Mouse (Mus musculus) adrenal gland, adult 2 months (tissue): ENCODE measurements around the gene Hhipl1. TPM values are rescaled to one million over a fixed set of nuclear protein-coding genes. Genes with fewer than 3 reads are reported as not detected.
A peak's percentile ranks its signal among the peaks of the same experiment; 100 is the strongest.

Experiments
- DNase-seq: peaks from one replicate; pipeline ENCODE4 v3.0.0; 2021
- long read RNA-seq: library from polyadenylated mRNA; stranded (forward); transcript quantifications from one replicate; pipeline ENCODE4 v2.0.0, GENCODE M21; 2021
- polyA plus RNA-seq: library from polyadenylated mRNA; depleted of rRNA; stranded (reverse); fragments of >200 nt; gene quantifications from 2 replicates; pipeline ENCODE4 v1.2.3, GENCODE M21; 2012; rRNA removed
- total RNA-seq, 2 experiments: library from RNA; stranded (reverse); gene quantifications; 2 replicates each; pipeline ENCODE4 v1.2.3; 2021

Hhipl1 gene
- total RNA-seq = under 1 TPM; 0.69 to 0.76 TPM
- 0.85 and 1.4 TPM in 2 replicates for polyA plus RNA-seq
- long read RNA-seq = 0 reads

DNA sequence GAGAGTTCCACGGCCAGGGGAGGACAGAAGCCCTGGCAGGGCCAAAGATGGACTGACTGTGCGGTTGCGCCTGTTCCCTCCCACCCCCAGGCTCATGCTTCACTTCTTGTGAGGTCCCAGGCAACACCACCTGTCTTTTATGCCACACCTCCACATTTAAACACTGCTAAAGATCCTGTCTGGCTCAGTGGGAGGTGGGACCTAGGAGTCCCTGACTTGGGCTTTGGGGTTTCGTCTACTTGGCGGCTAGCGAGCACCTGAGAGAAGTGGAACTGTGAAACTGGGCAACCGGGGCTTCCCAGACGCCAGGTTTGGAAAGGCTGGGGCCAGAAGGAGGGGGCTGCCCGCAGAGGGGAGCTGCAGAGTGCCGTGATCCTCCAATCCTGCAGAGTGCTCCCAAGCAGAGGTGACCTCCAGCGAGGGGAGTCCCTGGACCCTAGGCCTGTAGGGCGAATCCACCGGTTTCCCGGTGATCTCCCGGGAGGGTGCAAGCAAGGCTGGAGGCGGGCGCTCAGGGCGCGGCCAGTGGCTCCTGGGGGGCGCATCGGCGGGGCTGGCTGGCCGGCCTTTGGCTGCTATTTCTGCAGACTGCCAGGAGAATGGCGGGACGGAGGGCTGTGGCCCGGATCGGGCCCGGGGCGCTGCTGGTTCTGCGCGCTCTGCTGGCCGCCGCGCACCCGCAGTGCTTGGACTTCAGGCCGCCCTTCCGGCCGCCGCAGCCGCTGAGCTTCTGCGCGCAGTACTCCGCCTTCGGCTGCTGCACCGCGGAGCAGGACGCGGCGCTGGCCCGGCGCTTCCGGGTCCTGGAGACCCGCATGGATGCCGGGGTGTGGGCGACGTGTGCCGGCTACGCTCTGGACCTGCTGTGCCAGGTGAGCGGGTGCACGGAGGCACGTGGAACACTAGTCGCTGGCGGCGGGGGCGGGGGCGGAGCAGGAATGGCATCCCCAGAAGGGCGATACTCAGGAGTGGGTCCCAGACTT lies at the start of gene Hhipl1:
TSS of gene Hhipl1 (plus strand) at position 459 of the 983 bp plus-strand sequence.
- DNase-seq = peak; percentile 59

DNA sequence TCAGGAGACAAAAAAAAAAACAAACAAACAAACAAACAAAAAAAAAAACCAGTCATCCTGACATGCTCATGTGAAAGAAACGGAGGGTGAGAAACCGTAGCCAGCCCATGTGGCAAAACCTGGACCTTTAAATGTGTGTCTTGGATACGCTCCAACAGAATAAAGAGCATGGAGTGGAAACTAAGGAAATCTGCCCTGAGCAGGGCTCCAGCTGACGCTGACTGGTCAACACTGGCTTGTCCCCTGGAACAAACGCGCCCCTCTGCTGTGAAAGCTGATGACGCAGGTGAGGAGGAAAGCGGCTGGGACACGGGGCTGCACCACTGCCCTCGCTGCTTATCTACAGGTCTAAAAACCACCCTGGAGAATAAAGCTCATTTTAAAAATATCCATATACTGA lies 49.3 kb upstream of the Hhipl1 start:
- no peak for DNase-seq

DNA sequence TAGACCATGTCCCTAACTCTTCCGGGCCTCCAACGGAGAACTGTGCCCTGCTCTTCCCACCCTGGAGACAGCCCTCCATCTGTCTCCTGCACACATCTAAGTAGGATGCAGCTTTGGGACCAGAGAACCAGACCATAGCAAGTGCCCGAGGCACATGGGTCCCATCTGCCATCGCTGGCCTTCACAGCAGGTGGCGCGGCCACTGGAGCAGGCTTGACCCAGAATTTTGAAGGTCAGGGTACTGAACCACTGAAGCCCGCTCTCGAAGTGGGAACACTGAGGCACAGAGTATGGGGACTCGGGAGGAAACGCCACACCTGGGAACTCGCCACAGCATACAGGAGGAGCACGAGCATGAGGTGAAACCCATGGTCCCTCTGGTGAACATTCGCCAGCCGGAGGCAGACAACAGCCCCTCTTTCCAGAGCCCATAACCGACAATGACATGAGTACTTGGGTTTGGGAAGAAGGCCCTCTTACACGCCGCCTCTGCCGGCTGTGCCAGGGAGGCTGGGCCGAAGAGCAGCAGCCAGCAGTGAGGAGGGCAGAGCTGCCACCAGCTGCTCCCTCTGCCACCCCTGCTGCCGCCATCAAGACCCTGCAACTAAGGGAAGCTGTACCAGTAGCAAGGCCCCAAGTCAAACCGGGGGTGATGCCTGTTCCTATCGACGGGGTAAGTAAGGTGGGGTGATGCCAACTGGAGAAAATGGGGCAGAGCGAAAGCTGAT lies 46.6 kb upstream of the Hhipl1 start:
- DNase-seq = no peak

DNA sequence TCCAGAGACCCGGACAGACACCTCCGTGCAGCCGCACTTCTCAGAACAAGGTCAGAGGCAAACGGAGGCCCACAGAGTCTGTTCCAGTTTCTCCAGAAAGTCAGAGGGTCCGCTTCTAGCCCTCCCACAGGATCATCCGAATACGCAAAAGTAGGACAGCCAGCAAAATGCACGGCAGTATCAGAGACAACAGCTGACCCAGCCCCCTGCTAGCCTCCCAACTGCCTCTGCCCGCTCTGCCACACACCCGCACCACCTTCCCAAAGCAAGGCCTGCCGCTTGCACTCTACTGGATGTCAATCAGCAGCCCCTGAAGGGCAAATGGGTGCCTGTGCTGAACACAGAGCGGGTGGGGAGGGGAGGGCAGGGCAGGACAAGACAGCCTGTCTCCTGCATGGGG lies 45.1 kb upstream of the Hhipl1 start:
- no peak for DNase-seq

DNA sequence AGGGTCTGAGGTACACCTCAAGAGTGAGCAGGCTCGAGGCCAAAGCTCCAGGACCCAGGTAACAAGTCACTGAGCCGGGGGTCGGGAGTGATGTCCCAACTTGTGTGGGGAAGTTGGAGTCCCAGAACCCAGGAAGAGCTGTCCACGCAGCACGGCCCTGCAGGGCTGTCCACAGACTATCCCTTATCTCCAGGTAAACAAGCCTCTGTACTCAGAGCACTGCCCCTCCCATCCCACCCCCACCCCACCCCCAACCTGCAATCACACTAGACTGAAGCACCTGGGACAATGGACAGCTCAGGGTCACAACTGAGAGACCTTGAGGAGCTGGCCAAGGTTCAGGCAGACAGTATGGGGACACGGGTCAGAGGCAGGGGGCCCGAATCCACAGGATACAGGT lies 41.2 kb upstream of the Hhipl1 start:
- no peak for DNase-seq

DNA sequence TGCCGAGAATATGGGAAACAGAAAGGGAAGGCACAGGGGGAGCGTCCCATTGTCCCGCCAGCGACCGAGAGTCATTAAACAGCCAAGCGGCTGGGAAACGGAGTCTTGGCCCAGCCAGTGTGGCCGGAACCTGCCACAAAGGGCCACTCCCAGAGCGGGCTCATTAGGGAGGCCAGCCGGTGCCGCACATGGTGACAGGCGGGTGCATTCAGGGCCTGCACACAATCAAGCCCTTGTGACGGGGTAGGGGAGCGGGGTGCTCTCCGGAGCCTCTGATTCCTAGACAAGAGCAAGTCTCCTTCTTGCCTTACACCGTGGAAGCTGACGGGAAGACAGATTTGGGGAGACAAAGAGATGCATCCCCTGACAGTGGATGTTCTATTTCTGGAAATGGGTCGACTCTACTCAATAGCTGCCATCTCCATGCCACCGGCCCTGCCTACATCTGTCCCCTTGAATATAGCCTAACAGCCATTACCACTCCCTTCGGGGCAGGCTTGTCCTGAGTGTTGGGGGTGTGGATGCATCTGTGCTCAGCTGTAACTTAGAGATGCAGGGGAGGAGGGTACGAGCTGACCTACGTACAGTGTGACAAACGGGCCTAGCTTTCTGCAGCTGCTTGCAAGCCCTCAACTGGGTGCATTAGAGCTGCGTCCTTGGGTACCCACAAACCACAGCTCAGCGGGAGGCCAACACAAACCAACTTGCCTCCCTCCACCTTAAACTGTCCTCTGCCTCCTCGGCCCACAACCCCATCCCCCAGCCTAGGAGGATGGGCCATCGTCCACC lies 40.0 kb upstream of the Hhipl1 start:
- no peak for DNase-seq

DNA sequence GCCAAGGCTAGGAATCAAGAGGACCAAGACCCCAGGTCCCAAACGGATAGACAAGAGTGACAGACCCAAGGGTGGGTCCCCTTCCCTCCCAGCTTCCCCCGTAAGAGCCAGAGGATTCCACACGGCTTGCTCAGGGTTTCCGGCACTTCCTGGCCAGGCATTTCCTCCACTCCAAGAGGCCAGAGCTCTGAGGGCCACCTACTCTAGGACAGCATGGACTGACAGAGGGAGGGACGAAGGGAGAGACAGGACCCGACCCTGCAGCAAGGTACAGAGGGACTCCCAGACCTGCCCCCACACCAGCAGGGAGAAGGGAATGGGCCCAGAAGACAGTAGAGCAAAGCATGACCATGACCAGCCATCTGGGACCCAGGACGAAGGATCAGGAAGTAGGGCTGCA lies 38.4 kb upstream of the Hhipl1 start:
- no peak for DNase-seq

DNA sequence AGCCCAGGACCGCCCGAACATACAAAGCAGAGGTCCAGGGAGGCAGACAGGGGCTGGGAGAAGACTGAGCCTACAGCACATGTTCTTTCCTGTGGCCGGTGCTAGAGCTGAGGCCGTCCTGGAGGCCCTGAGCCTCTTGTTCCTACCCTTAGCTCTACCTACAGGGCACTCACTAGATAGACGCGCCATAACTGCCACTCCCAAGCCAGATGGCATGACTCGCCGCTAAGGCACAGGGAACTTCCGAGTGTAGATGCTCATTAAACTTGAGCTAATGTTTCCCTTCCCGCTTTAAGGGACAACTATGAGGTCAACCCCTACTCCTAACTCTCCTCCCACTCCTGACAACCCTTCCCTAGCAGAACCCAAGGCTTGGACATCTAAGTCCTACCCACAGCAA lies 37.1 kb upstream of the Hhipl1 start:
- no peak for DNase-seq

DNA sequence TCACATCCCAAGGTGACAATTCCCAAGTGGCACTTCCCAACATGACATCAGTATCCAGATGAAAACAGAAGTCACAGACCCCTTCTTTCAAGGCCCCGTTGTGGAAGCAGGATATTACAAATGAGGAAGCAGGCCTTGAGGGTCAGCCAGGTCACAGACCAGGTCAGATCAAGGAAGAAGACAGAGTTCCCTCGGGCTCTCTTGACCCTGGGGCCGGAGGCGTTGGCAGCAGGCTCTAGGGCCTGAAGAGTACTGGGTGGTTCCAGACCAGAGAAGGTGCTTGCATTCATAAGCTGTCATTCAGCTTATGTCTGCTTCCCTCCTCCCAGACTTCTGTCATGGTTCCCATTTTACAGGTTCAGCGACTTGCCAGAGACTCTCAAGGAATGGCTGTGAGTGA lies 36.4 kb upstream of the Hhipl1 start:
- DNase-seq = no peak

DNA sequence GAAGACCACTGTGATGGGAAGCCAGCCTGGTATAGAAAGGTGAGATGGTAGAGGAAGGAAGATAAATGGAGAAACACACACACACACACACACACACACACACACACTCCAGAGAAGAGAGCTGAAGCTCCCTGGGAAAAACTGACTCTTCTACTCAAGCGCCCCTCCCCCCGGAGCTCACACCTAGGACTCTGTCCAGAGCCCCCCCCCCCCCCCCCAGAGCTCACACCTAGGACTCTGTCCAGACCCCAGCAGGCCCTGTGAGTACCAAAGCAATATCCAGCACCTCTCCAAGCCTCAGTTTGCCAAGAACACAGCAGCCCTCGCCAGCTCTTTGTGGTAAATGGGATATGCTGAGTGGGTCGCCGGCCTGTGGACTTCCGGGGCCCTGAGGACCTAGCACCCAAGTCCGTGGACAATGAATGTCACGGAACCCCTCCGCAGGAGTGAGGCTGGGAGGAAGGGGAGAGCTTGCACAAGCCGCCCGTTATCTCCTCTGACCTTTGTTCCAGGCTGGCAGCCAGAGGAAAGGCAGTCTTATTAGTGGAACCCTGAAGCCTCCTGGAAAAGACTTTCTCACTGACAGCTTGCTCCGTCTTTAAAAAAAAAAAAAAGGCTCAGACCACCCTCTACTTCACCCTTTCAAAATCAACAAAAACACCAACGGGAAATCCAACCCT lies 35.7 kb upstream of the Hhipl1 start:
- peak; percentile 70 for DNase-seq

DNA sequence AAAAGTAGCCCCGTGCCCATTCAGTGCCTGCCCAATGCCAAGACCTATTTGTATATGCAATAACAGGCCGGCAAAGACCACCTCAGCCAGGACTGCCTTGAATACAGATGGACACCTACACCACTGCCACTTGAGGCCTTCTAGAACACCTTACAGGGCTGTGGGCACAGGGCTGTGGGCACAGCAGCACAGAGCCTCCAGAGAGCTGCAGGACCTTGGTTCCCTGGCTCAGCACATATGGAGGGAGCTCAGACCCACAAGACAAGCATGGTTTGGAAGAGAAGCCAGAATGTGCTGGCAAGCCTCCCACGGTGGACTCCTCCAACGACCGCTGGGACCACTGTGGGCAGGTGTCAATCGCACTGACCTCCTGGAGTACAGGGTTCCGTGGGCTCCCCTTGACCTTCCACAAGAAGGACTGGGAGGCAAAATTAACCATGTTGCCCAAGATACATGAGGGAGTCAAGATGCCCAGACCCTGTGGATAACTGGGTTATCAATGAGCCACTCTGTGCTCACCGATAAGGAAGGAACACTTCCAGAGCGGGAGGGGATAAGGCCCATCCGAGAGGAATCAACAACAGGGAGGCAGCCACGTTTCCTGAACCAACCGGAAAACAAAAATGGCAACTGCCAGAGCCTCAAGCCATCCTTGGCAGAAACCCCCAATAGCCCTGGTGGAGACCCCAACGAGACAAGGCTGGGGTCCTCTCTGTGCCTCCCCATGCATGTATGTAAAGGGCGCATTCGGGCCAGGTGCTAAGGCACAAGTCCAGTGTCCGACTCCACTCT lies 34.5 kb upstream of the Hhipl1 start:
- DNase-seq = no peak

DNA sequence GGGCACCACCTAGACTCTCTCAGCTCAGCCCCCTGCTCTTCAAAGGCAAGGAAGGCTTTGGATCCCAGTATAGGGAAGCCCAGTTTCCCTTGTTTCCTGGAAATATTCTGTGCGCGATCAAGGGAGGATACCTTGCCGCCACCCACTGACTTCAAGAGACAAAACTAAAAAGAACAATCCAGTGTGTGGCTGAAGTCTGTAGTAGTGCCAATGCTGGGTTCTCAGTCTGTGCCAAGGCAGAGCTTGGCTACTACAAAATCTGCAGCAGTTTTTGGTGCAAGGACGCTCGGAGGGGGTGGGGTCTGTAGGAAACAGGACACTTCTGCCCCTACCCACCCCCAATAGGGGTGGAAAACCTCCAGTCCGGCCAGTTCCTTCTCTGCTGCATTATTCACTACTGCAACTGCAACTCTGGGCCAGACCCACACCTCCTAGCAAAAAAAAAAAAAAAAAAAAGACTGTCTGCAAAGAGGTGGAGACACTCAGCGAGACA lies 33.9 kb upstream of the Hhipl1 start:
- peak; percentile 49 for DNase-seq

DNA sequence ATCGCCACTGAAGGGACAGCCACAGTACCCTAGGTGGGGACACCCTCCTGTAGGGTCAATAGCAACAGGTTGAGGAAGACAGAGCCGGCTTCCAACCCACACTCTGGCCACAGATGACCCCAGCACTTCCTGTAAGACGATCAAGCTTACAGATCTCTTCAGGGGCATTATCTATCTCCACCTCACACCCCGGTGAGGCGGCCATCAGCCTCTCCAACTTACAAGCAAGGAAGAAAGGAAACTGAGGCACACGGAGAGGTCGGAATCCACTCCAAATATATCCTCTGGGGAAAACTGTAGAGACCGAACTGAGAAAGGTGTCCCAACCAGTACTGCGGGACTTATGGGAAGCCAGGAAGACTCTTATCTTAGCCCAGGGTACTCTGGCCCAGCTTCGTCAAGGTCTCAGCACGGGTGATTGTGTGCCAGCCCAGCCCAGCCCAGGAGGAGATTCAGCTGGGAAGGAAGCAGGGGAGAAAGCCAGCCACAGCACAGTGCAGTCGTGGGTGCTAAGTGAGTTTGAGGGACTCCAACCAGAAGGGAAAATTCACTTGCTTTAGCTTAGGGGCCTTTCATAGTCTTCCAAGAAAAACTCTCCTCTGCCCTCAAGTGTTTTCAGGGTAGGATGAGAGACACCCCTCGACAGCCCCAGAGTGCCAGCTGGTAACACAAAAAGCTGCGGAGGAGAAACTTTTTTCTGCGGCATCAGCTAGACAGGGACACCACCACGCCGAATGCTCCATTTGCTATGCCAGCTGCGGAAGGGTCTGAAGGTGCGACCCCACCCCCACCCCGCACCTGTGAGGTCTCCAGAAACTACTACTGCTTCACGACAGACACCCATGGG lies 32.4 kb upstream of the Hhipl1 start:
- DNase-seq = peak; percentile 55

DNA sequence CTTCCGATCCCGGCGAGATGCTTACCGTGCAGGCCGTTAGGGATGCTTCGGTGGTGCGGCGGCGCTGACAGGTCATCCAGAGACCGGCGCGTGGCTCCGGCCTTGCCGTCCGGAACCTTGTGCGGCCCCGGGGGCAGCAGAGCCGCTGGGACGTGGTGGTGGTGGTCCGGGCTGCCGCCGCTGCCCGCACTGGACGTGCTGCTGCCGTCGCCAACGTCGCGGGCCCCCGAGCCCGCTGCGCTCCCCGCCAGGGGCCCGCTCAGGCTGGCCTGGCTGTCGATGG lies 31.8 kb upstream of the Hhipl1 start:
- DNase-seq = no peak

DNA sequence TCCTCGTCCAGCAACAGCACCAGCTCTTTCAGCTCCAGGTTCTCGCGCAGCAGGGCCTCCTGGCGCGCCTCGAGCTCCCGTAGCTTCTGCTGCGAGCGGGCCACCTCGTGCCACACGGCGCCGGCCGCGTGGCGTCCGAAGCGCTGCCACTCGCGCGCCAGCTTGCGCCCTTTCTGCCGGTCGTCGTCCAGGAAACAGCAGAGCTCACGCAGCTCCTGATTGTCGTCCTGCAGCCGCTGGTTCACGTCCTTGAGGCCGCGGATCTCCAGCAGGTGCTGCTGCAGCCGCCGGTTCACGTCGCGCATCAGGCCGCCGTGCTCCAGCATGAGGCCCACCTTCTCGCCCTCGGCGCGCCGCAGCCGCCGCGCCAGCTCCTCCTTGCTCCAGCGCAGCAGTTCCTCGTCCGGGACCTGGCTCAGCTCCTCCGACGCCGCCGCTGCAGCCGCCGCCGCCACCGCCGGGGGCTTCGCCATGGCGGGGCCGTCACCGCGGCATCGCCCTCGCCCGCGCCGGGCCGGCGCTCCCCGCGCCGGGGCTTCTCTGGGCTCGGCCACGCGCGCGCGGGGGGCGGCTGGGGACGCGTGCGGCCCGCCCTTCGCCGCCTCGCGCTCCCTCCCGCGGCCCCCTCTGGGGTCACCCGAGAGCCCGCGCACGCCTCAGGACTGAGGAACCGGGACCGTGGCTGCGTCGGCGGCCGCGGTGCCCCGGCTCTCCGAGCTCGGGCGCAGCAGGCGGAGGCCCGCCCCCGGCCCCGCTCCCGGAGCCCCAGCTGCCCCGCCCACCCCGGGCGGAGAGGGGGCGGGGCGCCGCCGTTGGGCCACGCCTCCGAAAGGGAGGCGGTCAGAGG lies 31.2 kb upstream of the Hhipl1 start, which contains the start of gene Ccdc85c:
TSS of gene Ccdc85c (minus strand) at position 765 of the 847 bp plus-strand sequence.
- peak; percentile 70 for DNase-seq

DNA sequence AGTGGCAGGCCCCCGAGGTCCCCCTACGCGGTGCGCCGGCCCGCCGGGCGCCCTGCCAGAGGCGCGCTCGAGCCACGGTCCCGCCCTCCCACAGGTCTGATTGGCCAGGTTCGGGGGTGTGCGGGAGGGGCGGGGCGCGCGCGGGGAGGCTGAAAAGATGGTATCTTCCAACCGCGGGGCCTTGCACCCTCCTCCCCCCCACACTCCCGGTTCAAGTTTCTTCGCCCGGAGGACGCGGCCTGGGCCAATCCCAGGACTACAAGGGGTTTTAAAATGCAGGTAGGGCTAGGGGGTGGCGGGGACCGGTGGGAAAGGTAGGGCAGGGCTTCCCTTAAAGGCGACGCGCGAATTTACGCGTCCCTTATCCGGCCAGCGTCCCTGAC lies 30.6 kb upstream of the Hhipl1 start:
- DNase-seq = peak; percentile 99

DNA sequence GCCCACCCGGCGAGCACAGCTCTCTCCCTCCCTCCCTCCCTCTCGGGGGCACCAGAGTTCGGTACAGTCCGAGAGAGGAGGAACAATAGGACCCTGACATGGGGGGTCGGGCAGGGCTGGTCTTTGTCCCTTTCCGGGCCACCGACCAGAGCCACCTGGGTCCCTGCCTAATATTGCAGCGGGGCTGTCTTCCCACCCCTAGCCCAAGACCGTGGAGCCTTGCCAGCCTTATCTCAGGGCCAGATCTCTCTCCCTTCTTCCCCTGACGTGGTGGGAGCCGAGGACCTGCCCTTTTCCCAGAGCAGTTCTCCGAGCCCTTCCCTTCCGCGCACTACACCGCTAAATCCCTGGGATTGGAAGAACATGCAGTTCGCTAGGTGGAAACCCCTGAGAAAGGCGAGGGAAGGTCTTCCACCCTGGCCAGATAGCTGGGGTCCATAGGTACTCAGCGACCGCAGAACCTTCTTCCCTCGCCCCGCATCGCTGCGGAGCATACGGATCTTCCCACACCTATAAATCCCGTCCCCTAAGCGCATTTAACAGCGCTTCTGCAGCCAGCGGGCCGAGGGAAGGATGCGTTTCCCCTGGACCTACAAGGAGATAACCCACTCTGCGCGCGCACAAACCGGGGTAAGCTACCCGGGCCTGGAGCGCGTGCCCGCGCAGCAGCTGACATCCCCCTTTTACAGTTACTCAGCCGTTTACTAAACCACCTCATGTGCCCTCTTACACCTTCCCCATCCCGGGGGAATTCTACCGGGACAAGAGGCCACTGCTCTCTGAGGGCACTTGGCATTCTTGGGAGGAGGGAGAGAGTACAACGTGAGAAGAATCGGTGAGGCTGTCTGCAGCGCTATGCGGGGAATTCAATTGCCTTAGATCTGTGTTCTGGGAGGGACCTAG lies 29.9 kb upstream of the Hhipl1 start:
- peak; percentile 47 for DNase-seq

DNA sequence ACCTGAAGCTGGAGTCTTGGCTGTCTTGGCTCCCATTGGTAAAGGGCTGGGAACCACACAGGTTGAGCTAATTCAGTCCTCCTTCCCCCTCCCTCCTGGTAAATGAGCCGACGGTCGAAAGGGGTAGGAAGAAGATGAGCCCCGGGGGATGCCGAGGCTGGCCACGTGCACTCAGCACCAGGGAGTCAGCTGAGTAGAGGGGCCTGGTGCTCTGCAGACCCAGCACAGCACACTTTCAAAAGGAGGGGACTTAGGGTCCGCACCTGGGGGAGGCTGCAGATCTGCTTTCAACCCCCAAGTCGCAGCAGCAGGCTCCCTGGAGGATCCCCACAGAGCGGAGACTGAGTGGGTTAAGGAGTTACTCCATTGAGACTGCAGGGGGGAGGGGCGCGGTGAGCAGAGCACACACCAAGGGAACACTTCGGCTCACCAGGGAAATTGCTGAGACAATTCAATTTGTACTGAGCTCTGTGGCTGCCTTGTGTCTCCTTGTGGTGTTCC lies 28.7 kb upstream of the Hhipl1 start:
- no peak for DNase-seq
